Mouse (Mus musculus) forebrain, embryonic 13.5 days (tissue): ENCODE measurements around the gene Hif1an. TPM values are rescaled to one million over a fixed set of nuclear protein-coding genes. Genes with fewer than 3 reads are reported as not detected.

Source experiments
- ATAC-seq: fragments of 200-750 bp; cut with Nextera tagmentation; 2 replicates; pipeline ENCODE4 v1.8.0; 2017
- H3K27ac ChIP-seq: fragments of 300-500 bp; sonication (generic); 2 replicates; pipeline ENCODE4 v1.5.1; 2015; ENCODE audit warnings: inconsistent platforms, mild to moderate bottlenecking, moderate library complexity
- H3K27me3 ChIP-seq: fragments of 300-500 bp; sonication (generic); 2 replicates; pipeline ENCODE4 v1.6.1; 2015; ENCODE audit warnings: mild to moderate bottlenecking, inconsistent platforms
- H3K36me3 ChIP-seq: fragments of 300-500 bp; sonication (generic); 2 replicates; pipeline ENCODE4 v1.6.1; 2015; ENCODE audit warnings: mild to moderate bottlenecking, inconsistent platforms; ENCODE audit not compliant: poor library complexity, severe bottlenecking
- H3K4me1 ChIP-seq: fragments of 300-500 bp; sonication (generic); 2 replicates; pipeline ENCODE4 v1.6.1; 2015; ENCODE audit warnings: inconsistent platforms
- H3K4me2 ChIP-seq: fragments of 300-500 bp; sonication (generic); 2 replicates; pipeline ENCODE4 v1.6.1; 2015; ENCODE audit warnings: inconsistent platforms, mild to moderate bottlenecking, moderate library complexity
- H3K4me3 ChIP-seq: fragments of 300-500 bp; sonication (generic); 2 replicates; pipeline ENCODE4 v1.5.1; 2015; ENCODE audit warnings: mild to moderate bottlenecking, inconsistent platforms
- H3K9ac ChIP-seq: fragments of 300-500 bp; sonication (generic); 2 replicates; pipeline ENCODE4 v1.6.1; 2015; ENCODE audit warnings: mild to moderate bottlenecking, inconsistent platforms
- H3K9me3 ChIP-seq: fragments of 300-500 bp; sonication (generic); replicated peaks from 2 replicates; pipeline ENCODE4 v1.6.1; 2016; ENCODE audit warnings: inconsistent platforms
- WGBS: fragments of 180-500 bp; shearing (Covaris S2); methylation state at CpG from one replicate; pipeline ENCODE4 v1.1.7; 2015; 5-methylcytosine and 5-hydroxymethylcytosine counted together
- polyA plus RNA-seq: library from polyadenylated mRNA; unstranded; fragments of >200 nt; fragmentation: Nextera tagmentation; extraction: Ambion mirVana; gene quantifications from 2 replicates; pipeline ENCODE4 v1.2.1, GENCODE M21; 2015

Hif1an gene
- polyA plus RNA-seq, 1 experiment from 2014 or later = 32.5 TPM

GRCm38 (mm10) chr19:44537416-44537815, 25.2 kb upstream of the Hif1an start:
- no peak overlapping the region for H3K9ac ChIP-seq
- H3K4me2 ChIP-seq = no peak overlapping the region
- ATAC-seq = no peak
- peaks cover 24% of the 10 kb centered on the region for H3K27me3 ChIP-seq
- H3K4me1 ChIP-seq = no peaks in the 10 kb centered on the region
- H3K27ac ChIP-seq = no peak overlapping the region
- WGBS = 89% methylated on average over 8 of the region's 8 CpGs
- no peak overlapping the region for H3K4me3 ChIP-seq
- H3K9me3 ChIP-seq = peaks cover 7% of the 10 kb centered on the region
- no peaks in the 10 kb centered on the region for H3K36me3 ChIP-seq

- 89% methylated on average over 8 of the region's 8 CpGs for WGBS
- H3K9me3 ChIP-seq = peaks cover 7% of the 10 kb centered on the region
- no peak overlapping the region for H3K27ac ChIP-seq
- H3K9ac ChIP-seq = no peak overlapping the region
- no peak for ATAC-seq
- H3K4me2 ChIP-seq = no peak overlapping the region
- peaks cover 7% of the 10 kb centered on the region for H3K4me1 ChIP-seq
- H3K4me3 ChIP-seq = no peak overlapping the region
- peaks cover 50% of the 10 kb centered on the region for H3K27me3 ChIP-seq
- H3K36me3 ChIP-seq = 0 out of 2 replicates have a peak, but pooled peaks cover under 1% of the 10 kb centered on the region
Measured at GRCm38 (mm10) chr19:44542694-44543178, 19.9 kb upstream of the Hif1an start.

- 54% methylated on average over 10 of the region's 10 CpGs for WGBS
- Histone ChIP-seq H3K9me3 (peaks cover 7% of the 10 kb centered on the region), H3K27ac (no peak overlapping the region), H3K9ac (no peak overlapping the region), H3K4me1 (peaks cover 7% of the 10 kb centered on the region), H3K27me3 (peaks cover 52% of the 10 kb centered on the region), H3K4me3 (no peak overlapping the region), H3K4me2 (no peak overlapping the region), H3K36me3 (peaks cover 17% of the 10 kb centered on the region)
- ATAC-seq = no peak
Measured at GRCm38 (mm10) chr19:44544372-44544771, 18.3 kb upstream of the Hif1an start.

DNA sequence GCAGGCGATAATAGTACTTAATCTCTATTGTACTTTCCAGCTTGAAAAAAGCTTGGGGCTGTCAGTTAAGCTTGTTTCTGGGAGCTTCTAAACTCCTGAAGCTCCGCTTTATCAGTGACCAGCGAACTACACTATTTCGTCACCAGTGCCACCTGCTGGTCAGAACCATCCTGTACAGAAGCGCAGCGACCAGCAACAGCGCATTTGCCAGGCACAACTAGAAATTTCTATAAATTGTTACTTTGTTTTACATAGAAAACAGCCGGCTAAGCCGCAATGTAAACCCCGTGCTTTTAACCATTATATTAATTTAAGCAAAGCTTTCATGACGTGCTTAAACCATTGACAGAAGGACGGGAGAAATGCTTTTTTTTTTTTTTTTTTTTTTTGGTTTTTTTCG, 17.9 kb upstream of the Hif1an start:
- H3K4me2 ChIP-seq = no peak overlapping the region

DNA sequence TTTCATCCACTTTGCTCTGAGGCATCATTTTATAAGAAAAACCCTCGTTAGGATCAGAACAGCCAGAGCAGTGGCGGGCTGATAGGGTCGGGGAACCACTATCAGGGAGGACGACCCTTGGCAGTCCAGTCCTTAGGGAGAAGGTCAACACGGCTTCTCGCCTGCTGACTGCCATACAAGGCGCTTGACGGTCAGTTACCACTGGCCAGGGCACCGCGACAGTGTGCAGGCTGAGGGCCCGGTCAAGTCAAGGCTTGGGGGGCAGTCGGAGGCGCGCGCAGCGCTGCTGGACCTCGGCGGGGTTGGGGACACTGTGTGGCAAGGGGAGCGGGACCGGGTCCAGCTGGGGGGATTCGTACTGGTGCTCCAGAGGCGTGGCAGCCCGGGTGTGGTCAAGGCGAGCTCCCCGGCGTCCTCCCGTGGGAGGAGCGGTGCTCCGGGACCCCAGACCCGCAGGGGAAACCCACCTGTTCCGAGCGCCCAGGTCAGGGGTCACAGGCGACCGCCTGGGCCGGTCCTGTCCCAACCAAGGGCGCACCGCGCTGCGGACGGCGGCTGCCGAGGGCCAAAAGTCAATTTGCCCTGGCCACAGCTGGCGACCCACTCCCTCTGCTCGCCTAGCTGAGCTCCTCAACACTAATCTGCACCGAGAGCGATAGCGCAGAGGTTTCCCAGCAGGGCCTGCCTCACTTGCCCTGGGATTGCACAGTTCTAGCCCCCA, 17.2 kb upstream of the Hif1an start, which contains the start of gene Sec31b:
TSS of gene Sec31b (minus strand) at position 544 of the 721 bp plus-strand sequence.
- Histone ChIP-seq H3K27ac (no peak within 1 kb of the TSS), H3K9ac (peak within 1 kb of the TSS; percentile 45; the same call in 1 of the 2 replicates), H3K4me2 (peak within 1 kb of the TSS; percentile 58), H3K36me3 (peaks cover 28% of the 10 kb centered on the region), H3K4me1 (peaks cover 7% of the 10 kb centered on the region), H3K27me3 (peaks cover 52% of the 10 kb centered on the region), H3K4me3 (peak within 1 kb of the TSS; percentile 34), H3K9me3 (peaks cover 7% of the 10 kb centered on the region)
- under 1% methylated on average over 46 of the region's 47 CpGs for WGBS
- no peak for ATAC-seq

More for the DNA sequence above, 17.9 kb upstream of the Hif1an start:
- Histone ChIP-seq H3K36me3 (peaks cover 21% of the 10 kb centered on the region), H3K27me3 (peaks cover 52% of the 10 kb centered on the region), H3K27ac (no peak overlapping the region), H3K9me3 (peaks cover 7% of the 10 kb centered on the region), H3K4me3 (no peak overlapping the region), H3K4me1 (peaks cover 7% of the 10 kb centered on the region), H3K9ac (no peak overlapping the region)
- 2% methylated on average over 13 of the region's 13 CpGs for WGBS
- ATAC-seq = no peak

GRCm38 (mm10) chr19:44552731-44553130, 9.9 kb upstream of the Hif1an start, which contains the start of gene Gm20538:
Gm20538 (minus strand) TSS chr19:44552831.
- Histone ChIP-seq H3K9me3 (no peaks in the 10 kb centered on the region), H3K27ac (no peak within 1 kb of the TSS), H3K4me2 (no peak within 1 kb of the TSS), H3K27me3 (peaks cover 5% of the 10 kb centered on the region; the same call in 1 of the 2 replicates), H3K9ac (no peak within 1 kb of the TSS), H3K36me3 (peaks cover 57% of the 10 kb centered on the region), H3K4me3 (no peak within 1 kb of the TSS), H3K4me1 (peaks cover 15% of the 10 kb centered on the region)
- ATAC-seq = no peak
- WGBS = 96% methylated on average over 4 of the region's 4 CpGs

DNA sequence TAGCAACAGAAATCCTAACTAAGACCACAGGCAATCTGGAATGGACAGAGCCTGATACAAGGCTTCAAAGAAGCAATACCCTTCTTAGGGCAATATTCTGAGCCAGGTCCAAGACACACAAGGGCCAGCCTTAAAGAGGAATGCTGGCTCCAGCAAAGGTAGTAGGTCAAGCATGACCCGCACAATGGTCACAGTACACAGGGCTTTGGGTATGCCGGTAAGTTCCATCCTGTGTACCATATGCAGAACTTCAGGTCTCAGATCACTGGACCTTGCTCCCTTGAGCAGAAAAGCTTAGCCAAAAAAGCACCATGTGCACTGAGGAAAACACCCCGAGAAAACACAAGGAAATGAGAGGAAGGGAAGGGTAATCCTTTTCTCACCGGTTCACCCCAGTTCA, 9.4 kb upstream of the Hif1an start:
- Histone ChIP-seq H3K4me3 (no peak overlapping the region), H3K9me3 (no peaks in the 10 kb centered on the region), H3K9ac (no peak overlapping the region), H3K27ac (no peak overlapping the region), H3K27me3 (peaks cover 9% of the 10 kb centered on the region; the same call in 1 of the 2 replicates), H3K36me3 (peaks cover 52% of the 10 kb centered on the region), H3K4me2 (no peak overlapping the region), H3K4me1 (peaks cover 15% of the 10 kb centered on the region)
- WGBS = 92% methylated on average over 4 of the region's 4 CpGs
- ATAC-seq = no peak

DNA sequence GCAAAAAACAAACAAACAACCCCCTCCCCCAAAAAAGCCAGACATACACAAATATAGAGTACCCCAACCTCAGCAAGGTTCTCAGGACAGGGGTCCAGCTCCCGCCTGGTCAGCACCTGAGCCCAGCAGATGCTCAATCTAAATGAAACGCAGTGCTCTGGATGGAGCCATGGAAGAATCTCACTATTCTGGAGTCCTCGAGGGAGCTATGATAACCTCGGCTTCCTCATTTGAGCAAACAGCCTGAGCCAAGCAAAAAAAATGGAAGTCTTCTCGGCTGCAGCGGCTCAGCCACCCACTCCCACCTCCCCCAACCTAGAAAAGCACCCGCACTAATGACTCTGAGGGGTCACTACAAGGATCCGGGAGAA, 8.2 kb upstream of the Hif1an start:
- Histone ChIP-seq H3K4me1 (peaks cover 15% of the 10 kb centered on the region), H3K9me3 (no peaks in the 10 kb centered on the region), H3K4me3 (peak overlapping the region; percentile 95), H3K9ac (peak overlapping the region; percentile 89), H3K36me3 (peaks cover 40% of the 10 kb centered on the region), H3K4me2 (peak overlapping the region; percentile 90), H3K27me3 (peaks cover 17% of the 10 kb centered on the region; the same call in 1 of the 2 replicates), H3K27ac (no peak overlapping the region; the same call in 1 of the 2 replicates)
- no peak for ATAC-seq
- WGBS = 7% methylated on average over 8 of the region's 8 CpGs

DNA sequence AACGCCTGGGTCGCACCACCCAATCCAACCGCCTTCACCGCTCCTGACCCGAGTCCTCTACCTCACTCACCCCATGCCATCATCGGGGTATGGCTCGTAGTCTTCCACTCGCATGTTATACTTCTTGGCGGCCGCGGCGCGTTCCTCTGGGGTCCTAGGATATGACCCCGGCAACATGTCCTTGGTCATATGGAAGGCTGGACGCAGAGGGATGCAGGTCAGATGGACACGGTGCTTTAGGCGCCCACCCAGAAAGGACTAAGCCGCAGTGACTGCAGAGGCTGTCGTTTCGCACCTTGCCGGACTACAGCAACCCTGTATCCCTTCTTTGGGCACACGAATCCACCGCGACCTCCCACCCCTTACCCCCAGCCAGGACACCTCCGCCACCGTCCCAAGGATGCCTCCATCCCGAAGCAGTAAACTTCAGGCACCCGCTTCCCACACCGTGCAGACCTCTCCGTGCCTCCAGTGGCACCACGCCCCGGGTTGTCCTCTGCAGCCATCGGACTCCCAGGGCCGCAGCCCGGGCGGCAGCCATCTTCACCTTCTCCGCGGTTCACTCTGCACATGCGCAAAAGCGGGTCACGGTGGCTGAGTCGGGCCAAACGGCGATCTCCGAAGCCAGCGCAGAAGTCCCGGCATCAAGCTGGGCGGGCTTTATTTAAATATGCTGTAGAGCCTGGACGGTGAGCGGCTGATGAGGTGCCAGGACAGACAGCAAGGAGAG, 7.6 kb upstream of the Hif1an start, which contains the start of gene Ndufb8:
TSS of gene Ndufb8 (minus strand) at position 580 of the 730 bp plus-strand sequence.
- H3K27me3 ChIP-seq = peaks cover 17% of the 10 kb centered on the region; the same call in 1 of the 2 replicates
- under 1% methylated on average over 50 of the region's 50 CpGs for WGBS

GRCm38 (mm10) chr19:44564006-44564405, 1.4 kb downstream of the Hif1an start:
- peak overlapping the region; percentile 84 for H3K4me3 ChIP-seq
- H3K9me3 ChIP-seq = no peaks in the 10 kb centered on the region
- peaks cover 24% of the 10 kb centered on the region for H3K4me1 ChIP-seq
- 0 out of 2 replicates have a peak, but pooled peaks cover under 1% of the 10 kb centered on the region for H3K27me3 ChIP-seq
- no peak overlapping the region for H3K27ac ChIP-seq
- H3K36me3 ChIP-seq = peaks cover 46% of the 10 kb centered on the region
- H3K9ac ChIP-seq = no peak overlapping the region
- WGBS = 95% methylated on average over 14 of the region's 14 CpGs
- H3K4me2 ChIP-seq = peak overlapping the region; percentile 91
- ATAC-seq = no peak

More for the DNA sequence above, 7.6 kb upstream of the Hif1an start, which contains the start of gene Ndufb8:
- Histone ChIP-seq H3K4me1 (peaks cover 15% of the 10 kb centered on the region), H3K9me3 (no peaks in the 10 kb centered on the region), H3K36me3 (peaks cover 35% of the 10 kb centered on the region), H3K27ac (no peak within 1 kb of the TSS; the same call in 1 of the 2 replicates), H3K9ac (peak within 1 kb of the TSS; percentile 89), H3K4me2 (peak within 1 kb of the TSS; percentile 90), H3K4me3 (peak within 1 kb of the TSS; percentile 95)
- ATAC-seq = peak; percentile 91

DNA sequence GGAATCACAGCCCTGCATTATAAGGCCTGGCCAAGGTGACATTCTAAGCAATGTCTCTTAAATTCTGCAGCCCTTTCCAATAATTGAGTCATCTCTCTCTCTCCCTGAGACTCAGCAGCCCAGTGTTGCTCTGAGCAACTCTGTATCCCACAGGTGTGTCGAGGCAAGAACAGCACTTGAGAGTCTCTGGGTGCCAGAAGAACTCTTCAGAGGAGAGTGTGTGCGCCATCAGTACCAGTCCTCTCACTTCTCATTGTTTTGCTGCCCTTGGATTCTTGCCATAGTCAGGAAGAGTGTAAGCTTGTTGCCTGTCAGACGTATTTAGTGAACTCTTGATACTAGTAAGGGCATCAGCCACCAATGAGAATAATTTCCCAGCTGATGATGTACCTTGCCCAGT, 5.1 kb downstream of the Hif1an start:
- H3K4me2 ChIP-seq = no peak overlapping the region
- H3K9ac ChIP-seq = no peak overlapping the region
- no peaks in the 10 kb centered on the region for H3K27me3 ChIP-seq
- no peak for ATAC-seq
- H3K36me3 ChIP-seq = peaks cover 84% of the 10 kb centered on the region
- peaks cover 24% of the 10 kb centered on the region for H3K4me1 ChIP-seq
- H3K9me3 ChIP-seq = no peaks in the 10 kb centered on the region
- no peak overlapping the region for H3K4me3 ChIP-seq
- 90% methylated on average over 3 of the region's 3 CpGs for WGBS
- H3K27ac ChIP-seq = no peak overlapping the region

DNA sequence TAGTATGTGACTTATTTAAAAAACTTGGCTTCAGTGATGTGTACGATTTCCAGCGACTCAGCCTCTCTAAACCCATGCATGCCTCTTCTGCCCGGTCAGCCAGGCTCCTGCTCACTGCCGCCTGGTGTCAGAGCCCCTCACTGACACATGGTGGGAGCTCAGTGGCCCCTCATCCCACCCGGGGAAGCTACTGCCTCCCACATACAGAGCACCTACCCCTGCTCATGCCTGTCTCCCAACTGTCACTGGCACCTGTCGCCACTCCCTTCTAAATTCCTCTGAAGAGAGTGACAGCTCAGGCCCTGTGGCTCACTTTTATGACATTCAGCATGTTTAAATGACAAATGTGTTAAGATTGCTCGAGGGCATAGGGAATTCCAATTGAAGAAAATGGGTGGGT, 13.6 kb downstream of the Hif1an start:
- Histone ChIP-seq H3K4me3 (no peak overlapping the region), H3K9ac (no peak overlapping the region), H3K27me3 (no peaks in the 10 kb centered on the region), H3K4me2 (no peak overlapping the region), H3K36me3 (peaks cover 64% of the 10 kb centered on the region), H3K27ac (no peak overlapping the region), H3K9me3 (no peaks in the 10 kb centered on the region), H3K4me1 (no peaks in the 10 kb centered on the region)
- 75% methylated on average over 7 of the region's 7 CpGs for WGBS
- ATAC-seq = no peak
